Mouse (Mus musculus): ENCODE data around the gene Rcvrn. TPM values are rescaled to one million over a fixed set of nuclear protein-coding genes. Genes with fewer than 3 reads are reported as not detected.

The Rcvrn gene
- total RNA-seq, 2 experiments from 2014 or later: not detected

Other genes starting within 250 kb of the Rcvrn start
- gene Gas7, start 239.9 kb upstream of the Rcvrn start, total RNA-seq (2021): 10 to 100 TPM; 22.5 to 25.8 TPM
- gene Glp2r, start 75.8 kb downstream of the Rcvrn start, total RNA-seq (2021): under 1 TPM in 1 of 2 experiments, not detected in 1; 0.06 TPM
- not detected for gene Gsg1l2, start 79.3 kb downstream of the Rcvrn start, total RNA-seq (2021)
- 10 to 100 TPM in 1 of 2 experiments, 1 to 10 TPM in 1; 5.2 to 23.7 TPM for gene Dhrs7c, start 102.9 kb downstream of the Rcvrn start, total RNA-seq (2021)
- 1 to 10 TPM; 1.7 to 2.9 TPM for gene Usp43, start 226.8 kb downstream of the Rcvrn start, total RNA-seq (2021)

Measured in adrenal gland, postnatal 10 days (tissue).